Mouse (Mus musculus) stomach, postnatal 0 days (tissue): Measurements from ENCODE around the gene Rhd.
A peak's percentile ranks its signal among the peaks of the same experiment; 100 is the strongest.

Source experiments
- CTCF ChIP-seq: IDR thresholded peaks from 2 replicates; pipeline ENCODE4 v1.5.1; 2016; ENCODE audit warnings: antibody characterized with exemption, low read depth, mild to moderate bottlenecking, moderate library complexity
- EP300 ChIP-seq: optimal IDR thresholded peaks from 2 replicates; pipeline ENCODE3; 2016; ENCODE audit warnings: antibody characterized with exemption

DNA sequence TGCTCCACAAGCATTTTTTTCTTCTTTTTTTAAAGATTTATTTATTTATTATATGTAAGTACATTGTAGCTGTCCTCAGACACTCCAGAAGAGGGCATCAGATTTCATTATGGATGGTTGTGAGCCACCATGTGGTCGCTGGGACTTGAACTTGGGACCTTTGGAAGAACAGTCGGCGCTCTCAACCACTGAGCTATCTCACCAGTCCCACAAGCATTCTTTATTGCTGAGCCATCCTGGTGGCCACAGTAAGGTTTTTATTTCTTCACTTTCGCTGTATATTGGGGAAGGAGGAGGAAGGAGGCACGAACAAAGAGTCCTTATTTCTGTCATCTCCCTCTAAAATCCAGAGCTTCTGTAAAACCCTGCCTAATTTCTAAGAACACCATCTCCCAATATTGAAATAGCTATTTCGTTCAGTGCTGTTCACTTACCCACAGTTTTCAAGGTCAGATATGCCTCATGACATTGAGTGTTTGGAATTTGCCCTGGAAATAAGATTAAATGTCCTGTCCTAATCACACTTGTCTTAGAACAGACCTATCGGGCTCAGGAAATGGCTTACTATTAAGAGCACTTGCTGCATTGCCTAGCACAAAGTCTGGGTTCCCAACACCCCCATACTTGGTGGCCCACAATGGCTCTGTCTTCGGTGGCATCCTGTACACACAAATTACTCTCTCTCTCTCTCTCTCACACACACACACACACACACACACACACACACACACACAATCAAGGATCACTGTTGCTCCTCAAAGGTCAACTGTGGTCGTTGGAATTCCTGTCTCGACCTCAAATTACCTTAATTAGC lies 58.0 kb downstream of the Rhd start:
- 0 out of 2 replicates have a peak, but pooled peaks have one; percentile 4 for TF ChIP-seq CTCF
- no peak for TF ChIP-seq EP300
